Mouse (Mus musculus) cerebellum, adult 11-12 months (tissue): ENCODE results near the gene Prkd3.

Experiments
- DNase-seq: peaks from one replicate; pipeline ENCODE4 v3.0.0; 2022

The Prkd3 gene

DNA sequence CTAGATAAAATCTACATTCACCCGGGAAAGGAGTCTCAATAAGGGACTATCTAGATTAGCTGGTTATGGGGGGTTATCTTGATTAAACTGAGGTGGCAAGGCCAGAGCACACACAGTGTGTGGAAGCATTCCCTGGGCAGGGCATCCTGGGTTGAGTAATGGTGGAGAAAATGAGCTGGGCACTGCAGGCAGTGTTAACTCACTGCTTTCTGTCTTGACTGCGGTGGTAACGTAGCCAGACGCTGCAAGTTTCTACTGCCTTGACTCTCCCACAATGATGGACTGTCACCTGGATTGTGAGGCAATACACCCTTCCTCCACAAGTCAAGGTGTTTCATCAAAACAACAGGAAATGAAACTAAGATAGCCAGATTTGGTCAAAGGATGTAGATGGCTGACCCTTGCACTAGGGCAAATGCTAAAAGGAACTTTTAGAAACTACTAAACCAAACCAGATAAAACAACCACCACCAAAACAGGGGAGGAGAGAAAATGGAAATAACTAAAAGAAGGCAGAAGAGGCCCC, 20.8 kb downstream of the Prkd3 start:
- DNase-seq, result no peak

DNA sequence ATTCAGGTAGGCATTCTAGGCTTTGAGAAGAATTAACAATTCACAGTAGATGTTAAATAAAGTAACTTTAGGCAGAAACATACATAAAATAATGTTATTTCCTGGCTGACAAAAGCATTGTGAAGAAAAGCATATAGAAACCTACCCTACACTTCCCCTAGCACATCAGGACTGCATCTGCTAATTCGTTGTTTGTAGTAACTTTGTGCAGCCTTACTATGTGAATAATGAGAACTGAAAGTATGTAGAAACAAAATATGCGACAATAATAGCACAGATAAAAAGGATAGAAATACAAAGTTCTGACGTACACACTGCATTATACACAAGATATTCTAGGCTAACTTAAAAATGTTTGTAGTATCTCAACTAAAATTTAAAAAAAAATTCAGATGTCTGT, 21.4 kb downstream of the Prkd3 start:
- DNase-seq, result no peak

DNA sequence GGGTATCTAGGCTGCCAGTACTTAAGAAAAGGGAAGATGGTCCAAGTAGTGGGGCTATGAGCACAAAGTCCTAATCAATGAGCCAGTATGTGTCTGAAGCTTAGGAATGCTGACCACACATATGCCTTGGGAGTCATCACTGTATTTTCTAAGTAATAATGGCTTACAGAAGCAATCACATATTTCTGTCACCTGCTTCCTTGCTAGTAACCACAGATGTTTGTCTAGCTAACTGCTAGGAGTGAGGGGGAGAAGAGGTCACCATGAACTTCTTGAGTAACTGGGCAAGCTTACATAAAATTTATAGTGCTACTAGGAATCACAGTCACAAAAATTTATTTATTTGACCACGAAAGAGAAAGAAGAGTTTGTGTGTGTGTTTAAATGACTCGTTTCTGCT, 22.5 kb downstream of the Prkd3 start:
- DNase-seq, result no peak

DNA sequence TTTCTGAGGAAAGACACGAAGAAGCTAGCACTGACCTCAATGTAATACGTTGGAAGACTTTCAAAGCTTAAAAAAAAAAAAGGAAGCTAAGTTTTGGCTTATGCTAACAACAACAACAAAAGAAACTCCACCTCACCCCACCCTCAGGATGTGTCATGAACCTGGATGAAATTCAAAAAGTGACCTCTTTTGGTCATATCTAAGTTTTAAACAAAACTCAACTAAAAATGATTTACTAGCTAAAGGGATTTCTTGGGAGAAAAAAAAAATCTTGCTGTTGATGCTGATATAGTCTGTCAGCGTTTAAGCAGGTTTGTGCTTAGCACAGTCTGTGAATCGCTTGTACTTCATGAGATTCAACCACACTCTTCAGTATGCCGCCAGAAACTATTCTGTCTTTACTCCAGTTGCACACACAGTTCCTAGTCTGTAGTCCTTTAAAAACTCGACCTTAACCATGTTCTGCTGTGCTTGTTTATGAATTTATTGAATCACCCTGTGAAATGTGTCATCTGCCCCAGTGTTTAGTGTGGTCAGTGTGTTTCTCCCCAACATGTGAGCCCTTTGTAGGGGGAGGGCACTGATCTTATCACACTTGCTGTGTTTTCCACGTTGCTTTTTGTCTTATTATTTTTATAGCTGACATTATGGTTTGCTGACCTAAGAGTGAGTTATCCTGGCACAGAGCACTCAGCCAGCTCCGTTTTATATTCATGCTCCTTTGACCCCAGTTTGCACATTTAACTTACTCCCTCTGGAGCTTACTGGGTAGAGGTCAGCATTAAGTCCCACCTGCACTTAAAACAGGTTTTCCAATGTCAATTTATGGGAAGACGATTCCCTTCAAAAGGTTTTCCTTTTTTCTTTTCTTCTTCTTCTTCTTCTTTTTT, 25.4 kb downstream of the Prkd3 start:
- no peak for DNase-seq

DNA sequence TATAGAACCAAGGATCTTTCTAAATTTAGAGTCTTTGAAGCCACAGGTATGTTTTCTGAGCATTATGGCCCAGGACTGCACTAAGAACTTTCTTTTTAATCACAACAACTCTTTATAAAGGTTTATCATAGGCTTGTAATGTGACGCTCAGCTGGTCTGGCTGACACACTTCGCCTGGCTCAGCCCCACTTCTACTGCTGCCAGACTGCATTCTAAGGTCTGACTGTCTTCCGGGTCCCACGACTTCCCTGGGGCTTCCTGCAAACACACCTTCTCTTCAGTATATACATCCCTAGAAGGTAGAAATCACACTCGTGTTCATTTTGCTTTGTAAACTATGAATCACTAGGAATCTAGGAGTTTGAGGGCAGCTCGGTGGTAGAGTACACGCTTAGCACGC, 26.2 kb downstream of the Prkd3 start:
- DNase-seq, result no peak

DNA sequence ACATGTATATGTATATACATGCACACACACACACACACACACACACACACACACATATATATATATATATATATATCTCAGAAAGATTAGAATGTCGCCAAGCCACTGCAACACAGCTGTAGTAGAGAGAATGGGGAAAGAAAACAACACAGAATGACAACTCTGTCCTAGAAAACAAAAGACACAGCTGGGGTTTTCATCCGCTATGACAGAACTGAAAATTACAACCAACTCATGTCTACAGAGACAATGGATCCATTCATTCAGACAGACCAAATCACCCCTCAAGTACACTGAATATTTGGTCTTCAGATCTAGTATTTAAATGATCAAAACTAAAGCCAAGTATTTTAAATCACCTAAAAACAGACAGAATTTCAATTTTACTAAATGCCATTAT, 26.9 kb downstream of the Prkd3 start:
- DNase-seq, result no peak

DNA sequence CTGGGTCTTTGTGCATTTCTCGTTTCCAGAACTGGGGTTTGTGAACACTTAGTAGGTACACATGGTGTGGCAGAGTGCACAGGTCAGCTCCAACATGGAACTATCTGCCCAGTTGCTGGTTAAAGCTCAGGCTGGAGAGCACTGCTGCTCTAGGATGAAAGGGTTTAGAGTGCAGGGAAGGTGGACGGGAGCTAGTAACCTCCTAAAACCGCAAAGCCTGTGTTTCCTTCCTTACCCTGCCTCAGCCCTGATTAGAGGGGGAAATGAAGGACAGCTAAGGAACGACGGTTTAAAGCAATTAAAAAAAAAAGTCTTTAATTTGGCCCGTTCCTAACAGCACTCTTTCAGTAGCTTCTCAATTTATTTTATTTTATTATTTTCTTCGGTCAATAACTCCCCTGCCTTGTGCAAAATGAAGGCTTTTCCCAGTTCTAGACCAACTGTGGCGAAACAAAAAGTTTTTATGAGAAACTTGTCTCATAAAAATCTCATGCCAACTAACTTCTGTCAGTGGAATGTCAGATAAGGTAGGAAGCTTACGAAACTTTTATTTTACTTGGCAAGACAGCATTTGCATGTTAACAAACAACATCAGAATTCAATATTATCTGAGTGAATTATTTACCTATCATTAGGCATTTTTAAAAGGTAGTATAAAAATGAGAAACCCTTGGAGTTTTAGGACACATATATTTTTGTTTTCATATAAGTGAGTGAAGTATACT, 28.2 kb downstream of the Prkd3 start:
- DNase-seq, result no peak

DNA sequence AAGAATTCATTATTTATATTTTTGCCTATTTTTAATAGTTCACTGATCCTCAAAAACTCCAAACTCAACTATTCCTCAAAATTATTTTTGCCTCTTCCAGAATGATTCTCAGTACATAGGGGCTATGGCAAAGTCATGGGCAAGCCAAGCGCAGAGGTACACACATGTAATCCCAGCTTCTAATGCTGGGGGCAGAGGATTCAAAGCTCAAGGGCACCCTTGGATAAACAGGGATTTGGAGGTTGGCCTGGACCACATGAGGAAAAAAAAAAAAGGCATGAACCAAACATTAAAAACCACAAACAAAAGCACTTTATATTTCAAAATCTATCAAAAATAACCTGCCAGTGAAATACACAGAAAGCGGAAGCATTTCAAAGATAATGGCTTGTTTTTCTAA, 29.1 kb downstream of the Prkd3 start:
- no peak for DNase-seq

DNA sequence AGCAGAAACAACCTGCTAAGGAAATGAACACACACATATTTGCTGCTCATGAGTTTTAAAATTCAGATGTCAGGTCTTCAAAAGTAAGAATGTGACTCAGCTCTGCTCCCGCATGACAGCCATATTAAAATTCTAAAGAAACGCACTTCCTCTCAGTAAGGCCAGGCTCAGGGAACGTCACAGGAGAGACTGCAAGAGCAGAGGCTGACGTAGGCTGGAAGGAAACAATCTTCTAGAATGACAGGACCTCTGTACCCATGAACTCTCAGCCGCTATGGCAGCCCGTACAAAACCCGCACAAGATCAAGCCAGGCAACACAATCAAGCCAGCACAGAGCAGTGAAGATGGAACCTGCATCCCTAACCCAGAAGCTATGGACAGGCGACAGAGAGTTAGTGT, 31.6 kb downstream of the Prkd3 start:
- no peak for DNase-seq

DNA sequence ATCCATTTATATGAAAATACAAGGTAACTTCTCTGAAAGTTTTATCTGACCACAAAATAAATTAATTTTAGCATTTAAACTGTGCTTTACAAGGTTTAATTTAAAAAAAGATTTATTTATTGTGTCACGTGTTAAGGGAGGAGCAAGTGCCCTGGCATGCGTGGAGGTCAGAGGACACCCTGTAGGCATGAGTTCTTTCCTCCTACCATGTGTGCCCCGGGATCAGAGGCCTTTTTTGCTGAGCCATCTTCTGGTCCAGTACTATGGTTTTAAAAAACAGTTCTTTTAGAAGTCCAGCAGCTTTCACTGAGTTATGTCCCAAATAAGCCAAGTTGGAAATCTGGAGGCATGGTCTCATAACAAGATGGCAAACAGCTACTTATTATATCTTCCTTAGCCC, 36.9 kb downstream of the Prkd3 start:
- DNase-seq, result no peak

DNA sequence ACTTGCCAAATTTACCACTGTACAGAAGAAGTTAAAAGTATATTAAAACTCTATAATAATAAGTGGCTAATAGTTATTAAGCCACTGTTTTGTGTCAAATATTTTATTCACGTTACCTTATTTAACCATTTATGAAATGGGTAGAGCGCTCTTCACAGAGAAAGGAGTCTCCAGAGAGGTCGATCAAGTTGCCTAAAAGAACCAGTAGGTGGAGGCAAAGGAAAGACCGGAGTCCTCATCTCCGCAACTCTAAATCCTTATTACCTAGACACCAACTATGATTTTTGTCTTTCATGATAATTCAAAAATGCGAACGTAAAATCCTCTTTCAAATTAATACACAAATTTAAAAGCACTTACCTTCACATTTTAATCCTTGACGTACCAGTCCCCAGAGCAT, 37.5 kb downstream of the Prkd3 start:
- DNase-seq, result no peak

DNA sequence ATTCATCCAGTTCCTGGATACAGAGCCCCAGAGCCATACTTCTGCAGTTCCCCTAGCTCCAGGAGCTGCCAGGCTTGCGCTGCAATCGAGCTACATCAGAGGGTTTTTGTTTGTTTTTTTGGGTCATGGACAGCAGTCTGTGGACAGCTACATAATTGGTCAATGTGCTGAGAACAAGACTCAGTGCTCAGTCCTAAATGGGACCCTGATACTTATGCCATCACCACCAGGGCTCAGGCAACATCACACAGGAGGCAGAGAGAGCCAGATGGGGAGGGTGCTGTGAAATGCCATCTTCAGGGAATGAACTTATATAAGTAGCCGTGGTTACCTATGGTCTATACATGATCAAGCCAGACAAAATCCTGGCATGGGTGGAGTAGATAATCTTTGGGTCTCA, 52.1 kb downstream of the Prkd3 start:
- no peak for DNase-seq

DNA sequence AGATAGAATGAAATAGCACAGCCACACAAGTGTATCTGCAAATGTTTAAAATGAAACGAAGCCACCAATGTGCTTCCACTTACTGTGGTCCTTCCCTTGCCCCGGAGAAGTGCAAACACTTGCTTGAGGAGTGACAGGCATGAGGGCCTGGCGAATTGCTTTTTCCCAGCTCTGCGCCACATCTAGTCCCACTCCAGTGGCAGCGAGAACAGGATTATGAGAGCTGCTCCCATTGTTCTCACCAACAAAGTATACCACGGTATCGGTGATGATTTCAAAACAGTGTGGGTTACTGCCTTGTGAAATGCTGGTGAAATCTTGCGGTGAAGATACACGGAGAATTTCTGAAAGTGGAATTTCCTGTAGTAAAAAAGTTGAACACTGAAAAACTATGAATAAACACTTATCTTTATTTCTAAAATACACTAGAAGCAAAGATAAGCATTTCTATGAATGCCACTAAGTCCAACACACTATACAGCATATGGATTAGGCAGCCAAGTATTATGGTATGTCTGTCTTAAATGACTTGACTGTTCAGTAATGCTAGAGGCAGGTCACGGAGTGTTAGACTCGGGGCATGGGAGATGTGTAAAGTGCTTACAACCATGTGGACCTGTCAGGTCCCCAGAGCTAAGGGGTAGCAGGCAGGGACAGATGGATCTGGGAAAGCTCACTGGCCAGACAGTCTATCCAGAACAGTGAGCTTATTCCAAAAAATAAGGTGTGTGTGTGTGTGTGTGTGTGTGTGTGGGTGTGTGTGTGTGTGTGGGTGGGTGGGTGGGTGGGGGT, 54.3 kb downstream of the Prkd3 start:
- DNase-seq, result no peak

DNA sequence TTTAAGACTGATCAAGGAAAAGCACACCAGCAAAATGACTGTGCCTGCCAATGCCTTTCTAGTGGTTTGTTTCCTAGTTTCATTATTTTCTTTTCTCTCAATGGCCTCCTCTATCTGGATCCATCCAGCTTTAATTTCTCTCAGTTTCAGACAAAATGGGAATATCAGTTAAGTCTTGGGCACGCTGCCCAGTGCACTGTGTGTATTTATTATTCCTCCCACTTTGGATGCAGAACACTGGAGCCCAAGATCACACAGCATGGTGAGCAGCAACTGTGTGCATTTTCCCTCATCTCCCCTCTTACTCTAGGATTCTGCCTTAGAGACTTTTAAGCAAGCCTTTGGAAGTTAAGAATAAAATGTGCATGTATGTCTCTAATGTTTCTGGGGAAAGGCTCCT, 56.2 kb downstream of the Prkd3 start:
- no peak for DNase-seq

DNA sequence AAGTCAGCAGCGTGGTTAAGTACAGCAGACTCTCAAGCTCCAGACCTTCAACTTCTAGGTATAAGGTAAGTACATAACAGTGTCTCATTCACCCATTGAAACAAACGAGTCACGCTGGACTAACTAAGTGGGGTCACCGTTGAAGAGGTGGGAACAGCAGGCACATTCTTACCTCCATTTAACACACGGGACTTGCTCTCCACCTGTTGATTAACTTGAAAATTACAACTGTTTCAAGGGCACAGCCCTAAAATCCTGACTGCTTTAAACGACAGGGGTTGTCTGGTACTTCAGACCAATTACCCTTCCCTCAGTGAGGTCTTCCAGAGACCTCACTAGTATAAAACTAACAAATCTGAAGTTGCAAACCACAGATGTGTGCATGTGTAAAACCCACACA, 61.1 kb downstream of the Prkd3 start:
- no peak for DNase-seq

DNA sequence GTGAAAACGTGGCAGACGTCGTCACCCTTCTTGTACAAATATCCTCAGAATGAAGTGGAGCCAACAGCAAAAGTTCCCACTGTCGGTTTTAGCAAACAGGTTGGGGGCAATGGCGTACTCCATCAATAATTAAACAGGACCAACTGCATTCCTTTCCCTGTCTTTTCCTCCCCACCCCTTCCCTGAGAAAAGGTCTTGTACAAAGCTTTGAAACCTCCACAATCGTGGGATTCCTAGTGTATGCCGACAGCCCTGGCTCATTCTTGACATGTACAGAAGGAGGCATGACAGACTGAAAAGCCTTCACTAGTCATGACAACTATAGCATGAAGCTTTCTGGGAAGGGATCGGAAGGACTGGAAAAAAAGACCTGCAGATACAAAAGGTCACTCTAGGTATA, 67.4 kb downstream of the Prkd3 start:
- no peak for DNase-seq

DNA sequence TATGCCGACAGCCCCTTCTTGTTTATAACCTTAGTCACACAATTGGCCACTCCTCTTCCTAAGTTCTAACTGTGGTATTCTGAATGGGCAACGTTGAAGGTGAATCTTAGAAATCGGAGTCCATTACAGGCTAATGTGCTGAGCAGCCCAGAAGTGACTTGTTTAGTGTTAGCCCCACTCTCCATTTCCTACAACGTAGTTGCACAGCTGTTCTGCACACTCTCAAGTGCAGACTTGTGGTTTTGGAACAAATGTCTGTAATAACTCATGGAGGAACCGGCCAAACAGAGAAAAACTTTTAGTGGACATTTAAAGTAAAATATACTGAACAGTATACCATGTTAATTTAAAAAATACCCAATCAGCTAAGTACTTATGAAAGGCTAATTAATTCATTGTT, 68.5 kb downstream of the Prkd3 start:
- DNase-seq, result no peak

DNA sequence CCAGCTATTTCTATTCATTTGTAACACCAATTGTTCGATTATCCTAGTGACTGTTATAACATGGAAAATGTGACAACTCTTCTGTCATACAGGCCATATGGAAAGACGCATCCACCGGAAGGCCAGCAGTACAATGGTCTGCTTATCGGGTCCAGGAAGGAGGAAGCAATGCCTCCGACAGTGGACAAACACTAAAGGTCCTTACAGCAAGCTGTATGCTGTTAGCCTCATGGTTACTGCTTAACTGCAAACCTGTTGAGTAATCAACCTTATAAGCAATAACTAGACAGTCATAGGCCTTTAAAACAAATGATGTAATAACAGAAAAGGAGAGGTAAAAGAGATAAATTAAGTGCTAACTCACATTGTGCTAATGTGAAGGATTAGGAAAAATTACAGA, 69.4 kb downstream of the Prkd3 start:
- DNase-seq, result no peak

DNA sequence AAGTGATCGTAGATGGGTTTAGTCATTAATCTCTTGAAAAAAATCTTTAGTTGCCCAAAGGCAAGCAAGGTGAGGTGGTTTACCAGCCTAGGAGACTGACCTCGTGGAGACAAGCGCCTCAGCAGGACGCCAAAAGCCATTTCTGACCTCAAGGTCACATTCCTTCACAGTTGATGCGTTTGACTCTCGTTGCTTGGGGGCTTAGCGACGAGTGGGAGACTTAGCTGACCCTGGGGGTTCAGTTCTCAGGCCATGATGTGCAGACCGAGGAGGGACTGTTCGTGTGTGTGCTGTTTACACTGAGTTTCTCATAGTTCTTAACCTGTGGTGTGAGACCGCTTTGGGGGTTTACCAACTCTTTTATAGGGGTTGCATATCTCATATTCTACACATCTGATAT, 78.0 kb downstream of the Prkd3 start:
- DNase-seq, result no peak

DNA sequence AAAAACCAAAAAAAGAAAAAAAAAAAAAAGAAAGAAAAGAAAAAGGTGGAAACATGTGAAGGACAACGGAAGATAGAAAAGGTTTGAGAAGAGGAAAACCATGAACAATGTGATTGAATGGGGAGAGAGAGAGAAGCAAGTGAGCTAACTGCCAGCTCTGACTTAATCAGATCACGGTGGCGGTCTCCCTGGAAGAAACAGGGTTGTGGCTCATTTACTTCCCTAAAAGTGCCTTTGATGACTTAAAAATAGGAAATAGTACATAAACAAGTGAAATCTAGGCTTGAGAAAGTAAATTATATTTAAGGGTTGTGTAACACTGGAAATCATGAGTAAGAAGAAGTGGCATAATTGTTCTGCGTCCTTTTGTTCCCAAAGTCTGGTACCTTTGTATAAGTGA, 81.7 kb downstream of the Prkd3 start:
- no peak for DNase-seq

DNA sequence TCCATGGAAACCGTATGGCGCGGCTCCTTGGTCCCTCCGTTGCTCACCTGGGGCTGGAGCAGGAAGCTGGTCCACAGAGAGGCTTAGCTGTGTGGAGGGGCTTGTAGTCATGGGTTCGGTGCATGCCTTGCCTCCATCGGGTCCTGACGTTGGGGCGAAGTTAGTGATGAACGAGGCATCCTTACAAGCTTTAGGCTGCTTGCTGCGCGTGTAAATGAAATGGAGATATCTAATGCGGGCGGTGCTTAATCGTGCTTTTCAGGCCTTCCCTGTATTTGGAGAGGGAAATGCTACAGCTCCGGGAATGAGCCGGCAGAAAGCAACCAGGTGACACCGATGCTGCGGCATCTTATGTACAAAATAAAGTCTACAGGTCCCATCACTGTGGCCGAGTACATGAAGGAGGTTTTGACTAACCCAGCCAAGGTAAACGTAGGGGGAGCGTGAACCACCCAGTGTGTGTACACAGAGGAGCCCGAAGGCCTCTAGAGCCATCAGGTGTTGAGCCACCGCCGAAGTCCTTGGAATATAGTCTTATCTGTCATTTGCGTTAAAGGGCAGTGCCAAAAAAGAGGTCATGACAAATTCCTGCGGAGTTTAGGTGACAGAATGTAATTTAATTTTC, 83.3 kb downstream of the Prkd3 start:
- peak; percentile 40 for DNase-seq

DNA sequence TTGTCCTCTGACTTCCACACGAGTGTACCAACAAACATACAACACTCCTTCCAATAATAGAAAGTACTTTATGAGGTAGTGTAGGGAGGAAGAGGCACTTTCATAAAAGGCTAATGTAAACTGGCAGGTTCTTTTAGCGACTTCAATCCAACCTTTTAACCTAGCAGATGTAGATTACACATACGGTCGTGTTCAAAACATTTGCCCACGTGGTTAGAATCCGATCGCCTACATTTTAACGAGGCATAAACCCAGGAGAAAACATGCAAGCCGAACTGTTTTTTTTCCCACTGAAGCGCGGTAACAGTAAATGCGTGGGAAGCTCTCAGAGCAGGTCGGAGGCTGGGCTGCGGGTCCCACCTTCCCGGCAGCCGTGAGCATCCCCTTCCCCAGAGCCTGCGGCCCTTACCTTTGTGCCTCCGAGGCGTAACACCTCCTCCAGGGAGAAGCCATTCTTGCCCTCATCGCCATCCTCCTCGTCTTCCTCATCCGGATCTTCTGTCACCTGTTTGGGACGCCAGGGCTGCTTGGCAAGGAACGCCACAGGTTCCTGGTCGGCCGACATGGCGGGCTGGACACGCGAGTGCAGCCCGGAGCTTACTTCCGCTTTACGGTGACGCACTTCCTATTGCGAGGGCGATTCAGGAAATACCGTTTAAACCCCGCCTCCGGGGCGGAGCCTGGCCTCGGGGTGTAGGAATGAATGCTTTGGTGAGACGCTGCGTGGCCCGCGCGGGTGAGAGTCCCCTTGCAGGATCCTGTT, 84.0 kb downstream of the Prkd3 start, which contains the start of the genes Cebpz and Ndufaf7:
Gene Cebpz, minus strand, starts transcription at position 601 of the 763 bp plus-strand sequence.
Gene Ndufaf7, plus strand, starts transcription at position 671 of the 763 bp plus-strand sequence.
- peak; percentile 98 for DNase-seq
